Mouse (Mus musculus): ENCODE measurements around the gene Cks1brt.

DNA sequence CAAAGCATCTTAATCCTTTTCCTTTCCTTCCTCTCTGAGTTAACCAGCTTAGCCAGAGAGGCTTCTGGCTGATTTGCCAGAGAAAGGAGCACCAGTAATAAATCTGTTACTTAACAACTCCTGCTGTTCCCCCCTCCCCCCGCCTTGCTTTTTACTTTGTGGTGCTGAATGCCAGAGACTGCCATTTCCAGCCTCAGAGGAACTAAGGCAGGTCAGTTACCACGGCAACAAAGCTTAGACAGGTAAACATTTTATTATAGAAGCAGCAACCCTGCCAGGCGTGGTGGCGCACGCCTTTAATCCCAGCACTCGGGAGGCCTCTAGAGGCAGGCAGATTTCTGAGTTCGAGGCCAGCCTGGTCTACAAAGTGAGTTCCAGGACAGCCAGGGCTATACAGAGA lies 24.2 kb downstream of the Cks1brt start:
- no peak for TF ChIP-seq POLR2A (IDR thresholded peaks at IDR 0.05; ENCODE audit: low read depth, low read length)
- no peak for TF ChIP-seq CTCF (IDR thresholded peaks at IDR 0.05; ENCODE audit: borderline replicate concordance, insufficient read depth, low read length)
